Mouse (Mus musculus) lung, postnatal 0 days (tissue): ENCODE measurements at regions not wholly inside any gene's neighbourhood (a gene's known extent, or its start where the extent isn't known, plus 50 kb on each side); places are given as distances from the start of the nearest gene placed in this dataset.

Source experiments
- CTCF ChIP-seq: IDR thresholded peaks from 2 replicates; pipeline ENCODE4 v1.5.1; 2016; ENCODE audit warnings: antibody characterized with exemption, mild to moderate bottlenecking
- EP300 ChIP-seq: IDR thresholded peaks from 2 replicates; pipeline ENCODE4 v1.6.1; 2016; ENCODE audit warnings: antibody characterized with exemption, mild to moderate bottlenecking, control low read depth

DNA sequence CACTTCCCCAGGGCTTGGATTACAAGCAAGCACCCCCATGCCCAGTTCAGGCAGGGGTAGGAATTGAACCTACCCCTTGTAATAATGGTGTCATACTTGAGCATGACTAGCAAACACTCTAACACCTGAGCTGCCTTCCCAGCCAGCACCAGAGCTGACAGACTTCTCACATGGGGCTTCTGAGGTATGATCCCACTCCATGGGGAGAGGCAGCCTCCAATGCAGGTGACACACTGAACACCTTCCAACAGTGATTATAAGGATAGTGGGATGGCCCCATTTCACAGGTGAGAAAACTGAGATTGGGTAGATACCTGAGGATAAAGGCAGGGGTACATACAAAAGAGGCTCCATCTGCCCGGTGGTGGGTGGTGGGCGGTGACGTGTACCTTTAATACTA lies 94.7 kb upstream of the Msx1 start:
- no peak for TF ChIP-seq CTCF
- TF ChIP-seq EP300: no peak
